Mouse (Mus musculus) midbrain, embryonic 16.5 days (tissue): ENCODE data around the gene Lmtk2. TPM values are rescaled to one million over a fixed set of nuclear protein-coding genes. Genes with fewer than 3 reads are reported as not detected.

Experiments
- ATAC-seq: fragments of 200-750 bp; cut with Nextera tagmentation; 2 replicates; pipeline ENCODE4 v1.8.0; 2017; ENCODE audit warnings: moderate TSS enrichment
- H3K27ac ChIP-seq: fragments of 300-500 bp; sonication (generic); 2 replicates; pipeline ENCODE4 v1.5.1; 2014; ENCODE audit warnings: mild to moderate bottlenecking, low read length, mixed read lengths
- H3K27me3 ChIP-seq: fragments of 300-500 bp; sonication (generic); 2 replicates; pipeline ENCODE4 v1.6.1; 2014; ENCODE audit warnings: low read depth, low read length, mixed read lengths; ENCODE audit not compliant: control insufficient read depth, insufficient read depth
- H3K36me3 ChIP-seq: fragments of 300-500 bp; sonication (generic); 2 replicates; pipeline ENCODE4 v1.6.1; 2014; ENCODE audit warnings: mild to moderate bottlenecking, low read length, moderate library complexity, mixed read lengths; ENCODE audit not compliant: control insufficient read depth, insufficient read depth
- H3K4me1 ChIP-seq: fragments of 300-500 bp; sonication (generic); 2 replicates; pipeline ENCODE4 v1.6.1; 2014; ENCODE audit warnings: mild to moderate bottlenecking, low read length, mixed read lengths; ENCODE audit not compliant: control insufficient read depth, insufficient read depth
- H3K4me2 ChIP-seq: fragments of 300-500 bp; sonication (generic); 2 replicates; pipeline ENCODE4 v1.6.1; 2014; ENCODE audit warnings: mild to moderate bottlenecking, low read length, mixed read lengths
- H3K4me3 ChIP-seq: fragments of 300-500 bp; sonication (generic); 2 replicates; pipeline ENCODE4 v1.5.1; 2014; ENCODE audit warnings: low read depth, mild to moderate bottlenecking, low read length, moderate library complexity, mixed read lengths
- H3K9ac ChIP-seq: fragments of 300-500 bp; sonication (generic); 2 replicates; pipeline ENCODE4 v1.6.1; 2014; ENCODE audit warnings: low read depth, low read length, mixed read lengths
- H3K9me3 ChIP-seq: fragments of 300-500 bp; sonication (generic); replicated peaks from 2 replicates; pipeline ENCODE4 v1.6.1; 2014; ENCODE audit warnings: mild to moderate bottlenecking, low read length, mixed read lengths; ENCODE audit not compliant: control insufficient read depth, poor library complexity, severe bottlenecking
- WGBS: fragments of 180-500 bp; shearing (Covaris S2); extraction: QIAGEN DNeasy Blood & Tissue Kit; methylation state at CpG from one replicate; pipeline ENCODE4 v1.1.7; 2014; 5-methylcytosine and 5-hydroxymethylcytosine counted together
- polyA plus RNA-seq: library from polyadenylated mRNA; unstranded; fragments of >200 nt; fragmentation: Nextera tagmentation; extraction: Ambion mirVana; gene quantifications from 2 replicates; pipeline ENCODE4 v1.2.1, GENCODE M21; 2015

Gene Lmtk2
- polyA plus RNA-seq, 1 experiment from 2014 or later, result 9.0 TPM

DNA sequence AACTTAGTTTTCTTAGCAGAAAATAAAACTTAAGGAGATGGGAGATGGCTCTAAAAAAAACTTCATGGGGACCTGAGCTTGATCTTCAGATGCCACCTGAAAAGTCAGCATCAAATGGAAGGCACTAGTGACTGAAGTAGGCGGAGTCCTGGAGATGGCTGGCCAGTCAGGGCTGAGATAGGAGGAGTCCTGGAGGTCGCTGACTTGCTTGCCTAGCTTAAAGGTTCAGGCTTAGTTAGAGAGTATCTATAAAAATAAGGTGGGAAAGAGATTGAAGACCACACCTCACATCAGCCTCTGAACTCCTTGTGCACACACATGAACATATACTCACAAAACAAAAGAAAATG, 15.4 kb downstream of the Lmtk2 start:
- WGBS, result 88% methylated on average over 2 of the region's 2 CpGs
- Histone ChIP-seq H3K4me2 (no peak overlapping the region), H3K36me3 (no peaks in the 10 kb centered on the region), H3K4me1 (no peaks in the 10 kb centered on the region), H3K9me3 (no peaks in the 10 kb centered on the region), H3K27me3 (no peaks in the 10 kb centered on the region), H3K27ac (no peak overlapping the region), H3K4me3 (no peak overlapping the region), H3K9ac (no peak overlapping the region)
- ATAC-seq, result no peak

DNA sequence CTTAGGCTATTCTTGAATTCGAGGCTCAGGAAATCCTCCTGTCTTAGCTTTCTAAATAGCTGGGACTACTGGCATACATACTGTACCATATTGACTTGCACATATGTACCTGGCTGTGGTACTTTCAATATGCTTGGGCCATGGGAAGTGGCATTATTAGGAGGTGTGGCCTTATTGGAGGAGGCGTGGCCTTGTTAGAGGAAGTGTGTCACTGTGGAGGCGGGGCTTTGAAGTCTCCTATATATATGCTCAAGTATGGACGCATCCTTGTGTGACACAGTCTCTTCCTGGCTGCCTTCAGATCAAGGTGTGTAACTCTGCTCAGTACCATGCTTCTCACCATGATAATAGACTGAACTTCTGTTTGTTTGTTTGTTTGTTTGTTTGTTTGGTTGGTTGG, 18.0 kb downstream of the Lmtk2 start:
- Histone ChIP-seq H3K9me3 (no peaks in the 10 kb centered on the region), H3K4me1 (no peaks in the 10 kb centered on the region), H3K27ac (no peak overlapping the region), H3K36me3 (no peaks in the 10 kb centered on the region), H3K9ac (no peak overlapping the region), H3K4me3 (no peak overlapping the region), H3K27me3 (no peaks in the 10 kb centered on the region), H3K4me2 (no peak overlapping the region)
- no peak for ATAC-seq
- 94% methylated on average over 4 of the region's 4 CpGs for WGBS

DNA sequence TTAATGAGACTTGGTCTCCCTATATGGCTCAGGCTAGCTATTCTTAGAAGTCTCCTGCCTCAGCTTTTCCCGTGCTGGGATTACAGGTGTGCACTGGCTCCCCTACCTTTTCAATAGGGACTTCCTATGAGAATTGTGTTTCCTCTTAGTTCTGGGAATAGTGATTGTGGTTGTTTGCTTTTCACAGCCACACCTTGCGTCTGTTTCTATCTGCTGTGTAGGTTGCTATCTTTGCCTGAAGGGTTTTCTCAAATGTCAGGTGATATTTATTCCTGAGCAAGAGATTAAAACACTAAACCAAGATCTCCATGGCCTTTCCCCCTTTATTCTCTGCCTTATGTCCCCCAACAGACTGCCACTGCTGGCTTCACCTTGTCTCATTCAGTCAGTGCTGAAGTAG, 19.1 kb downstream of the Lmtk2 start:
- no peak overlapping the region for H3K9ac ChIP-seq
- no peaks in the 10 kb centered on the region for H3K9me3 ChIP-seq
- no peaks in the 10 kb centered on the region for H3K4me1 ChIP-seq
- H3K27ac ChIP-seq, result no peak overlapping the region
- 89% methylated on average over 2 of the region's 2 CpGs for WGBS
- H3K4me2 ChIP-seq, result no peak overlapping the region
- no peak for ATAC-seq
- no peaks in the 10 kb centered on the region for H3K36me3 ChIP-seq
- no peak overlapping the region for H3K4me3 ChIP-seq
- no peaks in the 10 kb centered on the region for H3K27me3 ChIP-seq

DNA sequence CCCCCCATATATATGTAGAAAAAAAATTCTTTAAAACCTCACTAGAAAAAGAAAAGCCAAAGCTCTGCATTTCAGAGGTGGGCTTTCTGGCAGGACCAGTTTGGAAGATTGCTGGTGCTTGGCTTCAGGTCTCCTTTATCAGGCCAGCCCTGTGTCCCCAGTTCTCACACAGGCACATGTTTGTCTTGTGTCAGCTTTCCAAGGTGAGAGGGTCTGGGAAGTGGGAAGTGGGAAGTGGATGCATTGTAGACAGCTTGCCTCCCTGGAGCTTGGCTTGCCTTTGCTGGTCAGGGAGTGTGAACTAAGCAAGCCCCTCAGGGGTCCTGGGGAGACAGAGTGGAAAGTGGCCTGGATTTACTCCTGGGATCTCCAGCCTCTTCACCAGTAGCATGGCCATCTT, 21.3 kb downstream of the Lmtk2 start:
- peaks cover 8% of the 10 kb centered on the region; the same call in 1 of the 2 replicates for H3K4me1 ChIP-seq
- H3K4me2 ChIP-seq, result no peak overlapping the region
- no peak overlapping the region for H3K27ac ChIP-seq
- no peaks in the 10 kb centered on the region for H3K9me3 ChIP-seq
- ATAC-seq, result no peak
- H3K27me3 ChIP-seq, result no peaks in the 10 kb centered on the region
- no peak overlapping the region for H3K9ac ChIP-seq
- no peaks in the 10 kb centered on the region for H3K36me3 ChIP-seq
- H3K4me3 ChIP-seq, result no peak overlapping the region

DNA sequence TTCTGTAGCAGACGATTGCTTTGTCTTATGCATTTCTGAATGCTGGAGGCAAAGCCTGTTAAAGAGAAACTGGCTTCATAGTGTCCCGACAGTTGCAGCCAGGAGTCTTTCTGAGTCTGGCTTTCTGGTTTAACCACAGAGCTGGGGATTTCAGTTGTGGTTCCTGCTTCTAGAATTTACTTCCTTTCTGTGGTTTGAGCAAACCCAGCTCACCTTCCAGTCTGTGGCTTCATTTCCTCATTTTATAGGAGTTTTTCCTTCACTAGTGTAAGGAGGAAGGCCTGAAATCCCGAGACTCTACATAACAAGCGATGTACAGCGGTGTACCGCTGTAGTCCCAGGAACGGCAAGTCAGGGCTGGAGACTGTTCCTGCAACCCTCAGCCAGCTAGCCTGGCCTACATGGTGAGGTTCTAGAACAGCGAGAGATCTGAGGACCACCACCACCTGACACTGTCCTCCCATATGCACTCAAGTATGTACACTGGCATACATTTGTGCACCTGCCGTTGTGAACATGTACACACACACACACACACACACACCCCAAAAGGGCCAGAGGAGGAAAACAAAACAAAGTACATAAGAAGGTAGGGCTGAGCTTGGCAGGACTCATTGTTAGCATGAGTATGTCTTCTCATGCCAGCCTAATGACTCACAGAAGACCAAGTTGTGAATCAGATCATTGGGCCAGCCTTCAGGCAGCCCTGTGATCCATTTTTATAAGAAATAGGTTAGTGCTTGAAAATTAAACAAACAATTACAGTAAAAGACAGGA, 25.9 kb downstream of the Lmtk2 start:
- no peaks in the 10 kb centered on the region for H3K27me3 ChIP-seq
- 76% methylated on average over 9 of the region's 9 CpGs for WGBS
- H3K4me3 ChIP-seq, result no peak overlapping the region
- H3K4me1 ChIP-seq, result peaks cover 8% of the 10 kb centered on the region; the same call in 1 of the 2 replicates
- H3K27ac ChIP-seq, result peak overlapping the region; percentile 26; the same call in 1 of the 2 replicates
- peaks cover 1% of the 10 kb centered on the region; the same call in 1 of the 2 replicates for H3K36me3 ChIP-seq
- no peak for ATAC-seq
- H3K9ac ChIP-seq, result no peak overlapping the region
- no peaks in the 10 kb centered on the region for H3K9me3 ChIP-seq
- H3K4me2 ChIP-seq, result no peak overlapping the region

DNA sequence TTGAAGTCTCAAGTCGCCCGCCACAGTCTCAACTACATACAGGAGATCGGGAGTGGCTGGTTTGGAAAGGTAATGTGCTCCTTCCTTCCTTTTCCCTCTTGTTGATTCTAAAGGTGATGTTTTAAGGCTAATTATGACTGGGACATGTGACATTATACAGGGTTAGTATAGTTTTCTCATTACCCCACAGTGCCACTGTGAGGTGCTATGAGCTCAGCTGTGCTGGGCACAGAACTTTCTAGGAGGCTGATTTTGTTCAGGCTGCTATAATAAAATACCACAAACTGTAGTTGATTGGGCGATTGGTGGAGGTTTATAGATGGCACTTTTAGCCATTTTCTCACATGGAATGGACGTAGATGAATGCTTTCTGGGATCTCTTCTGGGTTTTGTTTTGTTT, 43.3 kb downstream of the Lmtk2 start:
- whole genome bisulfite sequencing, result 97% methylated on average over 5 of the region's 5 CpGs
- Histone ChIP-seq H3K4me1 (no peaks in the 10 kb centered on the region), H3K4me3 (no peak overlapping the region), H3K9me3 (no peaks in the 10 kb centered on the region), H3K4me2 (no peak overlapping the region), H3K36me3 (peaks cover 11% of the 10 kb centered on the region; the same call in 1 of the 2 replicates), H3K9ac (no peak overlapping the region), H3K27me3 (no peaks in the 10 kb centered on the region), H3K27ac (no peak overlapping the region)
- no peak for ATAC-seq

DNA sequence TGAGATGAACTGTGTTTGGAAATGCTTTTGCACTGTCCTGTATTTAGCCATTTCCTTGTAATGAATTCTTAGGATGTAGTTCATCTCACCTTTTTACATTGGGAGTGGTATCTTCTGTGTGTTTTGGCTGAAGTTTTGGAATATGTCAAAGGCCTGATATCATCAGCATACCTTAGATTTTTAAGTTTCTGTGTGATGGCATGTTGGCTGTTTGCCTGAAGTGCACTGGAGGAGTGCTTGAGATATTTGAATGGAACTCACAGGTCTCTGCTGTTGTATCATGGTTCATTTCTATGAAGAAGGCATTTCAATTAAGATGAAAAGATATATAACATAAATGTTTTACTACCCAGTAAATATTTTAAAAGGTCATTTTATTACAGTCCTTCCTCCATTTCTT, 46.7 kb downstream of the Lmtk2 start:
- Histone ChIP-seq H3K9ac (no peak overlapping the region), H3K36me3 (peaks cover 20% of the 10 kb centered on the region; the same call in 1 of the 2 replicates), H3K4me2 (no peak overlapping the region), H3K27ac (no peak overlapping the region), H3K9me3 (no peaks in the 10 kb centered on the region), H3K4me1 (no peaks in the 10 kb centered on the region), H3K4me3 (no peak overlapping the region), H3K27me3 (no peaks in the 10 kb centered on the region)
- no peak for ATAC-seq

DNA sequence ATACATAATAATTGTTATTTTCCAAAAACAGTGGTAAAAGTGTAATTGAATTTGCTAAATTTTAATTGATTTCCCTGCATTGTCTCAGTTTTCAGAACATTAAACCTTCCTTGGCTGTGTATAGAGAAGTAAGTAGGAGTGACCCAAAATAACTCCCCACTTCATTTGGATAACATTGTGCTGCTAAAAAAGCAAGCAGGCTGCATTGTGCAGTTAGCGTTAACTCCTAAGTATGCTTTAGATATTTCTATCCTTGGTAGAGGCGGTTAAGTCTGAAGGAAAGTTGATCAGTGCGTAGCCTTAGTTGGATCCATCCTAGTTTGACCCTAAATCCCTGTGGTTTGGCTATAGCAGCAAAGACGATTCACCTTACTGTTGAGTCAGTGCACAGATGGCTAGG, 49.3 kb downstream of the Lmtk2 start:
- Histone ChIP-seq H3K4me2 (no peak overlapping the region), H3K36me3 (peaks cover 17% of the 10 kb centered on the region; the same call in 1 of the 2 replicates), H3K9ac (no peak overlapping the region), H3K4me3 (no peak overlapping the region), H3K27me3 (no peaks in the 10 kb centered on the region), H3K27ac (no peak overlapping the region), H3K4me1 (no peaks in the 10 kb centered on the region), H3K9me3 (no peaks in the 10 kb centered on the region)
- ATAC-seq, result no peak
- 94% methylated on average over 4 of the region's 4 CpGs for WGBS

DNA sequence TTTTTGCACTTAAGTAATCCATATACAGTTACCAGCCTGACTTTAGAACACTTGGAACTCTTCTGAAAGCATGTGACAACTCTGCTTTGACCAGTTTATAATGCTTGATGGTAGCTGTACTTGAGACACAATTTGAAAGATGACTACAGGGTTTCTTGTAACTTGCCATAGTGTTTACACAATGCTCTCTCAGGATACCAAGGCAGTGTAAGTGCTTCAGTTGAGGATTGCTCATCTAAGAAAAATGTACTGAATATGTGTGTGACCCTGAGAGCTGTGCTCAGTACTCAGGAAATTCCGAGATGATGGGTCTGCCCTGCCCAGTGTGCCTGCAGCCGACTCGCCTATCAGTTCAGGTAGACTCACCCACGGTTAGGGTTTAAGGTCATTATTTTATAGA, 51.0 kb downstream of the Lmtk2 start:
- H3K36me3 ChIP-seq, result peaks cover 17% of the 10 kb centered on the region; the same call in 1 of the 2 replicates
- 97% methylated on average over 4 of the region's 4 CpGs for WGBS
- H3K9me3 ChIP-seq, result no peaks in the 10 kb centered on the region

More for the DNA sequence above, 51.0 kb downstream of the Lmtk2 start:
- H3K27ac ChIP-seq, result no peak overlapping the region
- no peaks in the 10 kb centered on the region for H3K27me3 ChIP-seq
- no peak overlapping the region for H3K4me3 ChIP-seq
- H3K4me1 ChIP-seq, result no peaks in the 10 kb centered on the region
- H3K9ac ChIP-seq, result no peak overlapping the region
- no peak overlapping the region for H3K4me2 ChIP-seq
- no peak for ATAC-seq
